Mouse (Mus musculus) heart, adult 18-20 months (tissue): ENCODE data around the gene Armc9. TPM values are rescaled to one million over a fixed set of nuclear protein-coding genes. Genes with fewer than 3 reads are reported as not detected.

Experiments
- DNase-seq, 2 experiments: peaks; one replicate each; pipeline ENCODE4 v3.0.0; 2021 to 2022; ENCODE audit warnings: mixed read lengths in 1 of 2
- total RNA-seq, 2 experiments: library from RNA; stranded (reverse); gene quantifications; 2 replicates each; pipeline ENCODE4 v1.2.3; 2021

Armc9 gene
- total RNA-seq, 2 experiments from 2014 or later: 3.1 to 3.5 TPM

GRCm38 (mm10) chr1:86174602-86175001, 20.0 kb downstream of the Armc9 start:
- no peak for DNase-seq

- no peak for DNase-seq
Observed at GRCm38 (mm10) chr1:86176066-86176465, 21.5 kb downstream of the Armc9 start.

DNA sequence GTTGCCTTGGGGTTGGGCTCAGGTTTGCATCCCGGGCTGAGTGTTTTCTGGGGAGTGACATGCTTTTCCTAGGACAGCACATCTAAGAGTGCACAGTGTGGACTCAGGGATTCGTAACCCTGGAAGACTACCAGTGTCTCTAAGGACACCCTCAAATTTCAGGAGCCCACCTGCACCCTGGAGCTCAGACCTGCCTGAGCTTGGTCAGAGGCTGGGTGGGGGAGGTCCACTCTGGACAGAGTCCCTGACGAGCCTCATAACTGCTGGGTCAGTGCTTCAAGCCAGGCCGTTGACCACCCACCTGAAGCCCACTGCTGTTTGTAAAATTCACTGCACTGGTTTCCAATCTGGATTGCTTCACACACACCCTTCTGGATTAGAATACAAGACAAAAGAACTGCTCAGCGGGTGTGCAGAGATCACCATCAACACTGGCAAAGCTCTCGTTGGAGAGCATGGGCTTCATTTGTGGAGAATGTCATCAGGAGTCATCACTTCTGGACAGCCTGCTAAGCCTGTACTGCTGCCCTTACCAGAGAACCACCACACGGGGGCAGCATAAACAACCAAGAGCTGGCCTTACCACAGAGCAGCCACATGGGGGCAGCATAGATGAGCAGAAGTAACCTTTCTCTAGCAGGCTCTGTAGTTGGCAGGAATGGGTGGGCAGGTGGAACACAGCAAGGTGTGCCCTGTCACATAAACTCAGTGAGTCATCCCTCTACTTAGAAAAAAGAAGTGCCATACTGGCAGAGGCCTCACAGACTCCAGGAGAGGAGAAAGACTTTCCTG, 24.1 kb downstream of the Armc9 start:
- DNase-seq: peak; percentile 69 to 85

DNA sequence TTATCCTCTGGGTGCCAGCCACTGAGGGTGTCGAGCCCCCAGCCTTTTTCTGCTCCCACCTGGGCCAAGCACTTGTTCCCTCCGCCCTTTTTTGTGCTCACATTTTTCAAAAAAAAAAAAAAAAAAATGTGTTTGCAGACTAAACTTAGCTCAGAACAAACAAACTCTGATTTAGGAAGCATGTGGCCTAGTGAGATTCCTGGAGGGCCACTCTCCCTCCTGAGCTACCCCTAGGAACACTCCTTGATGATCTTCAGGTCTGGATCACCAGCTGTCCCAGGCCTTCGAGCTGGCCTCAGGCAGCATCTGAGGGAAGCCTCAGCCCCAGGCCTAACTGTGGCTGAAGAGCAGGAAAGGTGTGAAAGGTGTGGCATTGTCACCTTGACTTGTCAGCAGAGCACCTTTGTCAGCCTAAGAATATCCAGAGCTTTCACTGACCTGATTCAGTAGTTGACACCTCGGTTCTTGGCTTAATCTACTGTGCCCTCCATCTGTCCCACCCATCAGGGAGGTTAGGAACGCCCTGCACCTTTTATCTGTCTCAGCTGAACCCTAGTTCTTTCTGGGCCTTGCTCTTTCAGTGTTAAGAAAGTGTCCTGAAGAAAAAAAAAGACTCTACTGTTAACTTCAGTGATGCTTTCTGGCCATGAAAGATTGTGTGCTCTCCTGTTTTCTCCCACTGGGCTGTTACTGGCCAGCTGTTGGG, 27.6 kb downstream of the Armc9 start:
- DNase-seq: no peak

DNA sequence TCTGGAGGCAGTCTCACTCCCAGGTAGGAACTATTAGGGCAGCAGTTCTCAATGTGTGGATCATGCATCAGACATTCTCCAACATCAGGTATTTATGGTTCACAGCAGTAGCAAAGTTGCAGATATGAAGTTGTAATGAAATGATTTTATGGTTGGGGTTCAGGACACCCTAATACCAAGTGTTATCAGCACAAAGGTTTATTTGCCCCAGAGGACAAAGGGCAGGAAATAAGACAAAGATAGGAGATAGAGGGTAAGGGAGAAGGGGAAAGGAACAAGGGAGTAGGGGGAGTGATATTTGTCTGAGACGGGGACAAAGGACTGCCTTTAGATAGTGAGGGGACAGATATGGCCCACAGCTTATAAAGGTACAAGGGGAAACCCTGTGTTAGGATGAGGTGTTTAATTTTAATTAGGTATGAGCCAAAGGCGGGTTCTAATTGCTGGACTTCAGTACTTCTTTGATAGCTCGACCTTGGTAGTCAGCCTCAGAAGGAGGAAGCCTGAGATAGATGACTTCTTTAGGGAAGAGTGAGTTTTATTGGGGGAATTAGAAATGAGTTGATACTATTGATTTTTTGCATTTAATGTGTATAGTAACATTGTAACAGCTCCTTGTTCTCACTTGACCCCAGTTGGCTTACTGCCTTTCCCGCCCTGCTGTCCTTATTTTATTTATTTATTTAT, 29.1 kb downstream of the Armc9 start:
- no peak for DNase-seq

DNA sequence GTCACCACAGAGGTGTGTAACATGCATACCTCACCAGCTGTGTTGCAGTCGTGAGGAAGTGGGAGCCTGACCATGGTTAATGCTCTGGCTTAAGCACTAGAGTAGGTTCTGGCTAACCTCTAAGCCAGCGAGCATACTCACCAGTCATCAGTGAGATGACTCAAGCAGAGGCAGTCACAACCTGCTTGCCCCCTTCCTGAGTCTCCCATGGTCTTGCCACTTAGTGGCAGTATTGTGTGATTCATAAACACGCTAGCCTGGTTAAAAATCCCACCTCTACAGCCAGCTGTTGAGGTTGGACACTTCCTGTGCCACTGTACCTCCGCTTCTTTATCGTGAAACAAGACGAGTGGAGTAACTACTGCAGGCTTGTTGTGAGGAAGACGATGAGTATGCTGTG, 32.2 kb downstream of the Armc9 start:
- no peak for DNase-seq

DNA sequence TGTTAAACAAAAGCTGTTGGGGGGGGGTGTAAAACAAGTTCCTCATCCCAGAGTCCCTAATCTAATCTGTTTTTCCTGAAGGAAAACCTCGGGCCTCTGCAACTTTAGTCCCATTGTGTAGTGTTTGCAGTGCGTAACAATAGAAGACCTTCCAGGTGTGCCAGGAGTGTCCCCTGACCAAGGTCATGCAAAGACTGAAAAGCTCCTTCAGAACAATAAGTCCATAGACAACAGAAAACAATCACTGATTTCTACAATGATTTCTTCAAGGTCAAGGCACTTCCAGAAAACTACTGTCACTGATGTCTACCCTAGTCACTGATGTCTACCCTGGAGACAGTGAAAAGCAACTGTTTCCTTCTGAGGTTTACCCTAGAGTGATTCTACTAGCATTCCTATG, 33.3 kb downstream of the Armc9 start:
- DNase-seq: no peak

DNA sequence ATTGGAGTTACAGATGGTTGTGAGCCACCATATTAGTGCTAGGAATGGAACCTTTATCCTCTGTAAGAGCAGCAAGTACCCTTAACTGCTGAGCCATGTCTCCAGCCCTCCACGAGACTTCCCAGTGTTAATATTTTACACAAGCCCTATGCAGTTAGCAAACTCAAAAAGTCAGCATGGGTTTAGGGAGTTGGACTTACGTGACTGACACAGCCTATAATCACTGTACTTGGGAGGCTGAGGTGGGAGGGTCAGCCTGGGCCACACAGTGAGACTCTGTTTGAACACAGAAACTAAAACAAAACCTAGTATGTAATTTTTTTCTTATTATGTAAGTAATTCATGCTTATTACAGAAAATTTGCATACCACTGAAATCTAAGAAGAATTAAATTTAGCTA, 33.7 kb downstream of the Armc9 start:
- no peak for DNase-seq

- no peak for DNase-seq
Observed at GRCm38 (mm10) chr1:86189034-86189702, 34.6 kb downstream of the Armc9 start.

GRCm38 (mm10) chr1:86190843-86191242, 36.3 kb downstream of the Armc9 start:
- DNase-seq: no peak

- DNase-seq: no peak
Observed at GRCm38 (mm10) chr1:86194044-86194443, 39.5 kb downstream of the Armc9 start.

- no peak for DNase-seq
Observed at GRCm38 (mm10) chr1:86198276-86198675, 43.7 kb downstream of the Armc9 start.

DNA sequence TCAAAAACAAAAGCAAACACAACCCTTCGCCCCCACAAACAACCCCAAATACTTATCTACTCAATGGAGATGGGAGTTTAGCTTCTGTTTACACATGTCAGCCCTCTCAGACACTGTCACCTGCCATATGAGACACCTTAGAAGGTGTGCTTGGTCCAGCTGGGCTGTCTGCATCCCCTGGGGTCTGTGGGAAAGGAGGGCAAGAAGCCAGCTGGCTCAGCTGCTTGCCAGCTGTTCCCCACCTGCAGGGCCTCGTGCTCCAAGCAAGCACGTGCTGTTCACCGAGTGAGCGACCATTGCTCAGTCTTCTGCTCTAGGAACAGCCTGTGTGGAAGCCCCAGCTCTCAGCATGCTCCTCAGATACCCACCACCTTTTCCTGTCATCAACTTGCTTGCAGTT, 44.4 kb downstream of the Armc9 start:
- no peak for DNase-seq

- DNase-seq: no peak
Observed at GRCm38 (mm10) chr1:86201312-86201711, 46.7 kb downstream of the Armc9 start.

- no peak for DNase-seq
Observed at GRCm38 (mm10) chr1:86202617-86203219, 48.1 kb downstream of the Armc9 start.

DNA sequence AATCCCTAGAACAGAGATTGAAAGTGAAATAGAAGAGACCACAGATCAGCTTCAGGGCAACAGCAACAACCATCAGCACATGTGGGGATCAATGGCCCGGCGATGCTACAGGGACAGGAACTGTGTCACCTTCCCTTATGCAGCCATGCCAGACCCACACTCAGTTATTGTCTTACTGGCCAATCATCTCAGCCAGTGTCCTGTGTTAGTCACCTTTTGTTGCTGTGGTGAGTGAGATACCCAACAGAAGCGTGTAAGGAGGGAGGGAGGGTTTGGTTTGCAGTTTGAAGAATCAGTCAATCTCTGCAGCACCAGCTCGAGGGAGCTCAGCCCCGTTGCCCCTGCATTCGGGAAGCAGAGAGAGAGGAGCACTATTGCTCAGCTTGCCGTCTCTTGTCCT, 56.1 kb downstream of the Armc9 start:
- DNase-seq: no peak

GRCm38 (mm10) chr1:86211498-86211897, 56.9 kb downstream of the Armc9 start:
- no peak for DNase-seq

- no peak for DNase-seq
Observed at GRCm38 (mm10) chr1:86212731-86213130, 58.2 kb downstream of the Armc9 start.

GRCm38 (mm10) chr1:86214158-86214557, 59.6 kb downstream of the Armc9 start:
- DNase-seq: peak; percentile 71 to 84

DNA sequence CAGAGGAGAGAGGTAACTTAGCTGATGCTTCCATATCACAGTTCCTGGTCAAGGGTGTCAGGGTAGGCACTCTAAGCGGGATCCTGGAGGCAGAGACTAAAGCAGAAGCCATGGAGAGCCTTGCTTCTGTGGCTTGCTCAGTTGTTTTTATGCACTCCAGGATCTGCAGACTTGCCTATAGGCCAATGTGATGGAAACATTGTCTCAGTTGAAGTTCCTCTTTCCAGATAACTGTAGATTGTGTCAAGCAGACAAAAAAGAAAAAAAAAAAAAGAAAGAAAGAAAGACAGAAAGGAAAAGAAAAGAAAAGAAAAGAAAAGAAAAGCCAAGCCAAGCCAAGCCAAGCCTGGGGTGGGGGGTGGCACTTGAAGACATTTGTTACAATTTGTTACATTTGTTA, 60.7 kb downstream of the Armc9 start:
- DNase-seq: no peak

- no peak for DNase-seq
Observed at GRCm38 (mm10) chr1:86216412-86216811, 61.8 kb downstream of the Armc9 start.

DNA sequence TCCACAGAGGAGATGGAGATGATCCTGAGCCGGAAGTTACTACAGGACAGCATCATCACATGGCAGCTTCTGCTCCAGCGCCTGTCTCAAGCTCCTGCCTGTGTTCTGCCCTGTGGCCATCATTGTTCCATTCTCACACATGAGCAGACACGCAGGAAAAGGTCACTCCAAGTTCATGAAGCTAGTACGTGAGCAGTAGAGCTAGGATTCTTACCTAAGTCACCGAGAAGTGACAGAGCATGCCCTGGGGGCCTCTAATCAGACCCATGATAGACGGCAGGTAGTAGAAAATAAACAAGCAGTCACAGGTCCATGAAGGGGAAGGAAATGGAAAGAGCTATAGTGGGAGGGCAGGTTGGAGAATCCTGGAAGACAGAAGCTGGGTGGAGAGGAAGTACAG, 63.4 kb downstream of the Armc9 start:
- DNase-seq: no peak
